Mouse (Mus musculus) CH12.LX (cell line): ENCODE data around the gene Tmem119. TPM values are rescaled to one million over a fixed set of nuclear protein-coding genes. Genes with fewer than 3 reads are reported as not detected.

Experiments
- DNase-seq: peaks from one replicate; pipeline ENCODE4 v3.0.0-alpha.2; 2013; ENCODE audit errors: extremely low read depth
- H3K27ac ChIP-seq: 2 replicates; pipeline ENCODE4 v1.5.1; 2012; ENCODE audit warnings: low read depth, mild to moderate bottlenecking, control low read depth, moderate library complexity; ENCODE audit not compliant: insufficient read depth
- H3K27me3 ChIP-seq: replicated peaks from 2 replicates; pipeline ENCODE3; 2012; ENCODE audit warnings: inconsistent platforms
- H3K36me3 ChIP-seq, 2 experiments: replicated peaks in 1 of 2; 2 replicates each; pipeline versions ENCODE3 to v1.6.1; 2012; ENCODE audit warnings: inconsistent platforms in 1 of 2, low read length in 1 of 2, mild to moderate bottlenecking in 1 of 2, mixed read lengths in 1 of 2, moderate library complexity in 1 of 2; ENCODE audit not compliant: control insufficient read depth in 1 of 2, insufficient read depth in 1 of 2
- H3K4me1 ChIP-seq, 2 experiments: 2 replicates each; pipeline ENCODE4 v1.6.1; 2012; ENCODE audit warnings: inconsistent platforms in 1 of 2, moderate library complexity in 1 of 2; ENCODE audit not compliant: insufficient read depth in 2 of 2, control insufficient read depth in 1 of 2
- H3K4me2 ChIP-seq: 2 replicates; pipeline ENCODE4 v1.6.1; 2012; ENCODE audit warnings: low read depth, mild to moderate bottlenecking, control low read depth; ENCODE audit not compliant: poor library complexity, insufficient read depth, severe bottlenecking
- H3K4me3 ChIP-seq, 3 experiments: fragments of 150-350 bp in 1 of 3; sonication (generic) in 1 of 3; replicated peaks in 1 of 3; 2 replicates each; pipeline versions ENCODE3 to v1.5.1; 2011 to 2012; ENCODE audit warnings: low read depth in 2 of 3, low read length in 2 of 3, mild to moderate bottlenecking in 2 of 3, moderate library complexity in 2 of 3, control low read depth in 1 of 3, improper control_type of control experiment in 1 of 3, inconsistent platforms in 1 of 3, mixed read lengths in 1 of 3; ENCODE audit not compliant: poor library complexity in 1 of 3
- H3K79me2 ChIP-seq: replicated peaks from 2 replicates; pipeline ENCODE4 v1.6.1; 2012; ENCODE audit warnings: mild to moderate bottlenecking, moderate library complexity; ENCODE audit not compliant: control insufficient read depth, poor library complexity, insufficient read depth, severe bottlenecking; ENCODE audit errors: extremely low read depth
- H3K9ac ChIP-seq: 2 replicates; pipeline ENCODE4 v1.6.1; 2012; ENCODE audit warnings: low read depth, mild to moderate bottlenecking, control low read depth, moderate library complexity; ENCODE audit not compliant: insufficient read depth
- H3K9me3 ChIP-seq: replicated peaks from 2 replicates; pipeline ENCODE3; 2012; ENCODE audit warnings: low read length, inconsistent platforms, mixed read lengths
- BHLHE40 ChIP-seq: IDR thresholded peaks from 2 replicates; pipeline ENCODE4 v1.6.1; 2011; ENCODE audit warnings: mild to moderate bottlenecking, low read depth, low read length, improper control_type of control experiment
- EP300 ChIP-seq: IDR thresholded peaks from 2 replicates; pipeline ENCODE4 v1.6.1; 2011; ENCODE audit warnings: low read length, improper control_type of control experiment
- ETS1 ChIP-seq: conservative IDR thresholded peaks from 2 replicates; pipeline ENCODE4 v1.6.1; 2012; ENCODE audit warnings: low read depth, mild to moderate bottlenecking, inconsistent platforms, low read length, improper control_type of control experiment, moderate library complexity
- IRF4 ChIP-seq: IDR thresholded peaks from 2 replicates; pipeline ENCODE4 v1.6.1; 2014; ENCODE audit warnings: low read depth, mild to moderate bottlenecking, inconsistent platforms, low read length, improper control_type of control experiment
- MEF2A ChIP-seq: IDR thresholded peaks from 2 replicates; pipeline ENCODE4 v1.6.1; 2014; ENCODE audit warnings: low read depth, mild to moderate bottlenecking, inconsistent platforms, low read length, improper control_type of control experiment, borderline replicate concordance
- SMC3 ChIP-seq: IDR thresholded peaks from 2 replicates; pipeline ENCODE4 v1.6.1; 2011; ENCODE audit warnings: low read depth, low read length, improper control_type of control experiment
- USF1 ChIP-seq: IDR thresholded peaks from 2 replicates; pipeline ENCODE4 v1.6.1; 2014; ENCODE audit warnings: low read depth, mild to moderate bottlenecking, inconsistent platforms, low read length, improper control_type of control experiment
- USF2 ChIP-seq: conservative IDR thresholded peaks from 2 replicates; pipeline ENCODE4 v1.6.1; 2011; ENCODE audit warnings: low read depth, low read length, improper control_type of control experiment
- ZC3H11A ChIP-seq: IDR thresholded peaks from 2 replicates; pipeline ENCODE4 v1.6.1; 2012; ENCODE audit warnings: low read depth, mild to moderate bottlenecking, inconsistent platforms, low read length, improper control_type of control experiment
- ZMIZ1 ChIP-seq: IDR thresholded peaks from 2 replicates; pipeline ENCODE4 v1.6.1; 2012; ENCODE audit warnings: low read depth, mild to moderate bottlenecking, inconsistent platforms, low read length, improper control_type of control experiment
- dilution Hi-C: fragments of 300-500 bp; cut with MboI; formaldehyde crosslinking; loops from 2 replicates; pipeline ENCODE4 v1.14.3; 2020; ENCODE audit warnings: low sequenced_read_pairs; ENCODE audit not compliant: extremely low pct_unique_long_range_greater_than_20kb, extremely low pct_ligation_motif_present
- in situ Hi-C: fragments of 300-500 bp; cut with MboI; formaldehyde crosslinking; loops from 3 replicates; pipeline ENCODE4 v1.14.3; 2019; ENCODE audit warnings: low sequenced_read_pairs, low pct_ligation_motif_present, low pct_unique_long_range_greater_than_20kb, mixed read lengths
- polyA plus RNA-seq: library from polyadenylated mRNA; unstranded; fragments of >175 nt; gene quantifications from 2 replicates; pipeline ENCODE4 v1.2.1, GENCODE M21; 2012; ENCODE audit warnings: low read depth; ENCODE audit not compliant: insufficient read length
- total RNA-seq, 2 experiments: library from RNA; depleted of rRNA; stranded (reverse); fragments of 300-350 nt in 1 of 2; fragments of >200 nt in 1 of 2; gene quantifications; 2 replicates each; pipeline ENCODE4 v1.2.3; 2012 to 2014

Gene Tmem119
- total and polyA plus RNA-seq, 3 experiments, result 0.30 to 1.5 (median 1.0) TPM

DNA sequence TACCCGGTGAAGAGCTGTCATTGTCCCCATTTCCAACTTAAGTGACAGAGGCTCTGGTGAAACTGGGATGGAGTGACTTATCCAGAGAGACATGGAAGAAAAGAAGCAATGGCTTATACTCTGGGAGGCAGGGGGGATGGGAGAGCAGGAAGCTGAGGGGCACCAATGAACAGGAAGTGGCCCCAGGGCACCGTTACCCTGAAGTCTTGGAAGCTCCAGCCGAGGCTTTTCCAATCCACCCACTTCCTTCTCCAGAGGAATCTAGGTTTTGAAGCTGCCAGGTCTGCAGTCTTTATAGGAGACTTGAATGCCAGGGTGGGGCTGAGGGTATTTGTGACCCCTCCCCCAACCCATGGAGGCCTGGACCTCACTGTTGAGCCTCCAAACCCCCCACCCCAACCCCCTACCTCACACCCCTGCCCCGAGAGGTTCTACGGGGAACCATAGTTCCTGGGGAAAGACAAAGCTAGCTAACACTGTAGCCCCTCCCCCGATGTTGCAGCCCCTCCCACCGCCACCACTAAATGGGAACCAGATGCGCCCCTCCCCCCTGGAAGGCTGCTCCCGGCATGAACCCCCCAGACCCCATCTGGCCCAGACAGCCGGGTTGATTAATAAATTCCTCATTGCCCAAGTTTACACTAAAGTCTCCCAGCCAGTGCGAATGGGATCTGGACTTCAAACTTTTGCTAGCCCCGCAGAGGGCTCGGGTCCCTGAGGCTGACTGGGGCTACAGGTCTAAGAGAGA is 3.7 kb downstream of the Tmem119 start:
- no peak overlapping the region for H3K4me3 ChIP-seq
- H3K4me2 ChIP-seq, result no peak overlapping the region; the same call in 1 of the 2 replicates
- no peaks in the 10 kb centered on the region for H3K36me3 ChIP-seq
- in situ Hi-C loops (no loop called here), dilution Hi-C loops (no loop called here)
- no peak overlapping the region for H3K27ac ChIP-seq
- DNase-seq, result no peak
- peaks cover 14 to 47% of the 10 kb centered on the region in 2 experiments for H3K4me1 ChIP-seq
- H3K9me3 ChIP-seq, result no peaks in the 10 kb centered on the region
- no peaks in the 10 kb centered on the region for H3K79me2 ChIP-seq
- H3K9ac ChIP-seq, result no peak overlapping the region
- TF ChIP-seq SMC3 (no peak), USF2 (no peak), IRF4 (no peak), ZMIZ1 (no peak)
- TF ChIP-seq, all 38 proteins: peak for 0
- peaks cover 2% of the 10 kb centered on the region for H3K27me3 ChIP-seq

DNA sequence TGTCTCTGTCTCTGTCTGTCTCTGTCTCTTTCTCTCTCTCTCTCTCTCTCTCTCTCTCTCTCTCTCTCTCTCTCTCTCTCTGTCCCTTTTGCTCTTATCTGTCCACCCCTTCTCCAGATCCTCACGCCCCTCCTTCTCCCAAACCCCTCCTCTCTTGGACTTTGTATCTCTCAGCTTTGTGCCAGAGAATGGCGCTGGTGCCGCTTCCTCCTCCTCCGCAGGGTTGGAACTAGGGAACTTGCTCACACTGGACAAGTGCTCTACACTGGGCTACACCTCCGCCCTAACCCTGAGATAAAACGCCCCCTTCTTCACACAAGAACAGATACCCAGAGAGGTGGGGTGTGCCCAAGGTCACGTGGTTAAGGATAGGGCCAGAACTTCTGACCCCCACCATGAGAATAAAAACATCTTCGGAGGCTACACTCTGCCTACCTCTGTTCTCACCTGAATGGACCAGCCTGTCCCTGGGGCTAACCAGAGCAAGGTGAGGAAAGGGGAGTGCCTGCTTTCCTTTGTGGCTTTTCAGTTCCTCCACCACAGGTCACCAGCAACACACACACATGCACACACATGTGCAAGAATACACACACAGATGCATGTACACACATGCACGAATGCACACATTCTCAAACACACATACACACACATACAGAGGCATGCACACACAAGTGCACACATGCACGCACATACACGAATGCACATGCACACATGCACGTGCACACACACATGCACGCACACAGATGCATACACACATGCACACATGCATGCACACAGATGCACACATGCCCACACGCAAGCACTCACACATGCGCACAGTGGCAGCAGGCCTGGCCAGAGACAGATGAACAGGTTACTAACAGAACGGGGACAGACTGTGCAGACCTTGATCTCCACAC is 8.9 kb downstream of the Tmem119 start:
- Histone ChIP-seq H3K27me3 (no peaks in the 10 kb centered on the region), H3K4me3 (no peak overlapping the region), H3K36me3 (no peaks in the 10 kb centered on the region), H3K9me3 (no peaks in the 10 kb centered on the region), H3K9ac (no peak overlapping the region)
- dilution Hi-C loops, result no loop called here
- in situ Hi-C loops, result no loop called here
- DNase-seq, result no peak
- TF ChIP-seq EP300, result no peak
- TF ChIP-seq BHLHE40, result 0 out of 2 replicates have a peak, but pooled peaks have one; percentile 12
- TF ChIP-seq USF1, result no peak
- TF ChIP-seq, all 38 proteins: peak for 1
- Histone ChIP-seq H3K4me2 (no peak overlapping the region), H3K79me2 (no peaks in the 10 kb centered on the region), H3K4me1 (peaks cover 8 to 23% of the 10 kb centered on the region in 2 experiments), H3K27ac (no peak overlapping the region)

DNA sequence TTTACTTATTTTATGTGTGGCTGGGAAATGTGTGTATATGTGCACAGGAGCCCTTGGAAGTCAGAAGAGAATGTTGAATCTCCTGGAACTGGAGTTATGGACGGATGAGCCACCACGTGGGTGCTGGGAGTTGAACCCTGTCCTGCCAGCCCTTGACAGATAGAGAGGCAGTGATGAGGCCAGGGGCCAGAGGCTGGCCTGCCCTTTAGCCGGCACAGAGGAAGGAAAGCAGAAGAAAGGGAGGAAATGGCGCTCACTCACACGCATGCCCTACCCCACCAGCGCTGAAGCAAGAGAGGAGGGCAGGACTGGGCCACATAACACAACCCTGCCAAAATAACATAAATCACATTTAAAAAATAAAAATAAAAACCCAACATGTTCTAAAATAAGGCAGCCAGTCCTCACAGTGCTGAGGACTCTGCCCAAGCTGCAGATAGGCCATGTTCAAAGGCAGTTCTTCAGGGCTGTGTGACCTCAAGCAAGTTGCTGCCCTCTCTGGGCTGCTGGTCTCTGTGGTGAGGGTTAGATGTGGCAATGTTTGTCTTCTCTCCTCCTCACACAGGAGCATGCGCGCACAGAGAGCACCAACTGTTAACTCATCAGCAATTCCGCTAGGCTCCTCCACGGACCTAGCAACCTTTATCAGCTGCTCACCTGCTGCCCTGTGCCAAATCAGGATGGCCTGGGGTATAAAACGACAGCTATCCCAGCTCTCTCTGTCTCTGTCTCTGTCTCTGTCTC is 9.7 kb downstream of the Tmem119 start:
- Histone ChIP-seq H3K9ac (no peak overlapping the region), H3K79me2 (no peaks in the 10 kb centered on the region), H3K4me2 (no peak overlapping the region), H3K9me3 (no peaks in the 10 kb centered on the region), H3K4me1 (peaks cover 8 to 20% of the 10 kb centered on the region in 2 experiments), H3K27me3 (no peaks in the 10 kb centered on the region), H3K36me3 (no peaks in the 10 kb centered on the region), H3K27ac (no peak overlapping the region), H3K4me3 (no peak overlapping the region)
- dilution Hi-C loops (no loop called here), in situ Hi-C loops (no loop called here)
- no peak for DNase-seq
- no peak for TF ChIP-seq EP300
- no peak for TF ChIP-seq ETS1
- TF ChIP-seq MEF2A, result no peak
- no peak for TF ChIP-seq ZC3H11A
